Mouse (Mus musculus): ENCODE results near the gene Zfp712.

Gene Zfp712

GRCm38 (mm10) chr13:67060786-67061358, at the start of gene Zfp712:
Gene Zfp712, minus strand, starts transcription at chr13:67061170.
- DNase-seq (ENCODE audit: low spot score in 2 of 2): peak; percentile 53 to 83

DNA sequence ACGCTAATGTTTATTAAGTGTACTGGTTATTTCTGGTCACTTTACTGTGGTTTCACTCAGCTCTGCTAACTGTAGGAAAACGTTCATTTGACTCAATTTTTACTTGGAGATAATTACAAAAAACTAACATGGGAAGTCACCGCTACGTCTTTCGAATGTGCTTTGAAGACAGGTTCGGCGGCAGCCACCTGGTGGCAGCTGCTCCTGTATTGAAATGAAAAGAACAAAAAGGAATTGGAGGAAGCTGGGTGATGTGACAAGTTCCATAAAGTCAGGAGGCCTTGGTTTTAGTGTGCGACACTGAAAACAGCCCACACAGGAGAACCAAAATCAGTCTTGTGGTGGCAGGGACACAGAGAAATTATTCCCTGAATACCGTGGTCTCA, 47.8 kb upstream of the Zfp712 start:
- DNase-seq (ENCODE audit: low spot score in 2 of 2): no peak

GRCm38 (mm10) chr13:67108194-67108820, 47.3 kb upstream of the Zfp712 start, which contains the start of gene Gm28557:
Gene Gm28557, minus strand, starts transcription at chr13:67108604.
- DNase-seq (ENCODE audit: low spot score in 2 of 2): peak; percentile 65 to 86

- DNase-seq (ENCODE audit: low spot score in 2 of 2): no peak
Measured at GRCm38 (mm10) chr13:67107681-67108080, 46.7 kb upstream of the Zfp712 start.

GRCm38 (mm10) chr13:67097876-67098275, 36.9 kb upstream of the Zfp712 start, which contains the start of gene Zfp708:
Gene Zfp708, minus strand, starts transcription at chr13:67097976.
- no peak for DNase-seq (ENCODE audit: low spot score in 2 of 2)

GRCm38 (mm10) chr13:67090154-67090553, 29.2 kb upstream of the Zfp712 start:
- no peak for DNase-seq (ENCODE audit: low spot score in 2 of 2)

- no peak for DNase-seq (ENCODE audit: low spot score in 2 of 2)
Measured at GRCm38 (mm10) chr13:67081946-67082345, 21.0 kb upstream of the Zfp712 start.

- peak; percentile 30 to 45 for DNase-seq (ENCODE audit: low spot score in 2 of 2)
Measured at GRCm38 (mm10) chr13:67081142-67081713, 20.3 kb upstream of the Zfp712 start.

- no peak for DNase-seq (ENCODE audit: low spot score in 2 of 2)
Measured at GRCm38 (mm10) chr13:67077244-67077643, 16.3 kb upstream of the Zfp712 start.

DNA sequence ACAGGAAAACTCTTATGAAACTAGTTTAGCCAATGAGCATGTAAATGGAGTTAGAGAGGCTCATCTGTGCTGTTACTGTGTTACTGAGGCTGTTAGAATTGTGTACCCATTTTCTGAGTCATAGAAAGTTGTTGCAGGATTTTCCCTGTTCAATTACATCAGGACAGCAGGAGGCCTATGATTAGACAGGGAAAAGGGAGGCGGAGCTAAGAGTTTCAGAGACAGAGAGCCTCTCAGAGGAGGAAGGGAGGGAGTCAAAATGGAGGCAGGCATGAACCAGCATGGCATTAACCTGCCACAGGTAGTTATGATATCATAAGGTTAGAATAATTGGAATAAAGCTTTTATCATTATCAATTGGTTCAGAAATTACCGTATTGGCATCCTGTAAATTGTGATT, 11.8 kb upstream of the Zfp712 start:
- no peak for DNase-seq (ENCODE audit: low spot score in 2 of 2)

GRCm38 (mm10) chr13:67065386-67065785, 4.4 kb upstream of the Zfp712 start:
- DNase-seq (ENCODE audit: low spot score in 2 of 2): no peak

DNA sequence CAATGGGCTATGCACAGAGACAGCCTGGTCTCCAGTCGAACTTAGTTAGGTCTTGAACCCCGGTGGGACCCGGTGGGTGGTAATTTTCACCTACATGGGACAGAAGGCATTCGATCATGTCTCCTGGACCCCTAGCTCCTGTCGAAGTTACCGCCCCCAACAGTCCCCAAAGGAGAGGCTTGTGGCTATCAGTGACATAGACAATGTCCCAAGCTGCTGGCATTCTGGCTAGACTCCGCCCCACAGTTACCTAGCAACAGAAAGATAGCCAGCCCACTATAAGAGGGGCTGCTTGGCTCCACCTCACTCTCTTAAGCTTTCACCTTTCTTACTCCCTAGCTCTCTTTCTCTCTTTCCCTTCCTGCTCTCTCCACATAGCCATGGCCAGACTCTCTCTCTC, 1.5 kb upstream of the Zfp712 start:
- DNase-seq (ENCODE audit: low spot score in 2 of 2): no peak

DNA sequence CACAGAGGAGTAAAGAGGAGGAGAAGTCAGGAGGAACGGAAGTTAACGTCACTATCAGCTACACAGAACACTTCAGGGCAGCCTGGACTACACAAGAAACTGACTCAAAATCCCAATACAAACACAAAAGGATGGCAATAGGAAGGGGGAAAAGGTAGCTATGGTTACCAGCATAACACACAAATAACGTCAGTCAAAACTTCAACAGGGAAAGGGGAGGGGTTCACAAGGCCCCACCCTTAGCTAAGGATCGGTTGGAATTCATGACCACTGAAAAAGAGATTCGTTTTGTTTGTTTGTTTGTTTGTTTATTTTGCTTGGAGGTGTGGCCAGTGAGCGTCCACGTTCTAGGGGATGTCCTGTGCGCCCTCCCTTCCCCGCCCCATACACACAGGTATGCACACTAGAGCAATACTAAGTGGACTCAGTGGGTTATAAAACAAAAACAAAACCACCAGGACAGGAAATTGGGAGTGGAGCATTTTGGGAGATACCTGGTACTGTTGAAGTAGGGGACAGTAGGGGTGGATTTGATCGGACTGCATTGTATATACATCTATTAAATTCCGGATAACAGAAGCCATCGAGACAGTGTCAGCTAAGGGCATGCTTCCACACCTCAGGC, 697 bp downstream of the Zfp712 start:
- no peak for DNase-seq (ENCODE audit: low spot score in 2 of 2)
